Mouse (Mus musculus) layer of hippocampus, postnatal 14 days (tissue): ENCODE data around the gene Gm10217. TPM values are rescaled to one million over a fixed set of nuclear protein-coding genes. Genes with fewer than 3 reads are reported as not detected.
A peak's percentile ranks its signal among the peaks of the same experiment; 100 is the strongest.

Experiments
- DNase-seq, 2 experiments: peaks; one replicate each; pipeline ENCODE4 v3.0.0; 2021 to 2022; ENCODE audit warnings: low spot score in 2 of 2, mixed read lengths in 1 of 2
- long read RNA-seq, 2 experiments: library from polyadenylated mRNA; stranded (forward); transcript quantifications; one replicate each; pipeline ENCODE4 v2.0.0; 2021
- total RNA-seq, 2 experiments: library from RNA; stranded (reverse); gene quantifications; 2 replicates each; pipeline ENCODE4 v1.2.3; 2021

Gene Gm10217
- not detected for total RNA-seq
- long read RNA-seq, experiment 1: 0 reads
- long read RNA-seq, experiment 2: 0 reads

DNA sequence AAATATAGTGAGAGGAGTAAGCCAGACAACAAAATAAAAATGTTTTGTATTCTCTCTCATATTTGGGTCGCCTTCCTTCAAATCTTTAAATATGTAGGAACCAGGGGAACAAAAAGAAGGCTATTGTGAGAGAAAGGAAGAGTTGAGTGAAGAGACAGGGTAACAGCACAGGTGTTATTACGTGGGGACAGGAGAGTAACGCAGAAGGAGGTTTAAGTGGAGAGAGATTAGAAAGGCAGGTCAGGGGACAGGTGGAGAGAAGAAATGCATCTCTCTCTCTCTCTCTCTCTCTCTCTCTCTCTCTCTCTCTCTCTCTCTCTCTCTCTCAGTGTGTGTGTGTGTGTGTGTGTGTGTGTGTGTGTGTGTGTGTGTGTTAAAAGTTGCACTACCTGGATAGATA, at the start of gene Gm10217:
TSS of gene Gm10217 (plus strand) at position 301 of the 400 bp plus-strand sequence.
- DNase-seq: no peak

DNA sequence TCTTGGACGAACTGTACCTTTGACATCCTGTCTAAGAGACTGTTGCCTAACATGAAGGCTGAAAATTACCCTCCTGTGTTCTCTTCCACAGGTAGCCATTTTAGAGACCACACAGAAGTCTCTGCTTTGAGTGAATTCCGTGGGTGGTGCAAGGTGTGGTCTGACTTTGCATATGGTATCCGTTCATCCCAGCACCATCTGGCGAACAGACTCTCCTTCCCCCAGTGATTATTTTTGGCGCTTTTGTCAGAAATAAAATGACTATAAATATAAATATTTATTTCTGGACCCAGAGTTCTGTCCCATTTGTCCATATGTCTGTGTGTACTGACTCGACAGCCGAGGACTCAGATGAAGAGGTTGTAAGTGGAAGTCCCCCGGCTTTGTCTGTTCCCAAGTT, 39.3 kb upstream of the Gm10217 start:
- no peak for DNase-seq

DNA sequence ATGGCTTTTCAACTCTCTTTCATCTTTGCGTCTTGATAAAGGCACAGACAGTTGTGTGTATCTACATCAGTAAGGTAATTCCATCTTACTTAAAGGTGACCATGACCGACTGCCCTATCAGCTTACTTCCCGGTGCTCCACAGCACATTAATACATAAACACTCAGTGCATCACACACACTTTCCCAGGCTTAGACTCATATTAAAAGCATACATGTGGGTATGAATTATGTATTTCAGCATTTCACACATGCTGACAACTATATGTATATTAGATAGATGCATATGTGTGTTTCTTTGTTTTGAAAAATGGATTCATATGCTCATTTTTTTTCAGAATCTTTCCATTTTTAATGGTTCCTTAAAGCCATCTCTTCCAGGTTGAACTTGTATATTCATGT, 23.8 kb upstream of the Gm10217 start:
- no peak for DNase-seq

DNA sequence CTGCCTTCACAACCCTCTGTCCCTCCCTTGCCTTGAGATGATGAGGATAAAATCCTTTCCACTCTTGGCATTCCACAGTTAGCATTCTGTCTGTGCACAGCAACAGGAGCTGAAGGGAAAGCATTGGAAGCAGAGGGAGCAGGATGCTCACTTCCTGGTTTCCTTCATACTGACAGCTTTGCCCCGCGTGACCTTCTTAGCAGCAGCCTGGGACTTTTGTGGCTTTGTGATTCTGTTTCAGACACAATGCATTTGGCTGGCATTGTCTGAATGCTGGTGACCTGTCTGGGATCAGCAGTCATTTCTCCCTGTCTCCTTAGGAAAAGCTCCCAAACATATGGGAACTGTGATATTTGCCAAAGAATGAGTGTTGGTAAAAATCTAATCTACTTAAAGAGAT, 4.8 kb upstream of the Gm10217 start:
- no peak for DNase-seq

DNA sequence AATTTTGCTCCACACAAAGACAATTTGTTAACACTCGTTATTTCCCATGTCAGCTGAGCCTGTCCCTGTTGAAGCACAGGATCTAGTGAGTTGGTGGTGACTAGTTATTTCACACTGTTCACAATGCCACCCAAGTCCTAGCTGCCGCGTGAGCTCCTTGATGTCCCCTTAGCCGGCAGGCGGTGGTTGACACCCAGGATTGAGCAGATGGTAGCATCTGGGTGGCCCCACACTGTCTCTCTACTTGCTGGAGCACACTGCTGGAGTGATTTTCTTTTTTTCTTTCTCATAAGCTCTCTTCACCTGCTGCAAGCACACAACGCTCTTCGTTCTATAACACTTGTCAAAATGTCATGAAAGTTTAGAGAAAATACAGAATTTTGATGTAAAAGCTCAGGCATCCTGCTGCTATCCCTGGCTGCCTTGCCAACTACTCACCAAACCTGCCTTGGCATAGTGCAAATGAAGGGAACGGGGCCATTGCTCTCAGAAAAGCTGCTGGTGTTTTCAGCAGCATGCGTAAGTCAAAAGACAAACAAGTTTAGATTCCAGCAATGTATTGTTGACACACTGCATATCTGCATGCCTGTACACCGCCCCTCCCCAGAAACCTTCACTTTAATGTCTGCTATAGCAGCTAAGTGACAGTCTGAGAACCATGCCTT, 3.4 kb upstream of the Gm10217 start:
- no peak for DNase-seq

DNA sequence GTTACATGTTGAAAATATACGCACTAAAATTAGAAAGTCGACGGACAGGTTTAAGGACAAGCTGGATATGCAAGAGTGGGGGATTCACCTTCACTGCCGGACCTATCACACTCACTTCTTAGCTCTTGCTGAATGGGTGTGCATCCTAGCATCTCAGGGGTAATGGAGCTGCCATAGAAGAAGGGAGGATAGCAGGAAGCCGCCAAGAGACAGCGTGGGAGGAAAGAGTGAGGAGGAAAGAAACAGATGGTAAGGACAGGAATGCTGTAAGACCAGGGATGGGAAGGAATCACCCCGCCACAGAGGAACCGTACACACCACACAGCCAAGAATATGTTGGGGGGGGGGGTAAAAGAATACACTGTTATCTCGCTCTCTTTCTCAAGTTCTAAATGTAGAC, 1.1 kb downstream of the Gm10217 start:
- DNase-seq: no peak

DNA sequence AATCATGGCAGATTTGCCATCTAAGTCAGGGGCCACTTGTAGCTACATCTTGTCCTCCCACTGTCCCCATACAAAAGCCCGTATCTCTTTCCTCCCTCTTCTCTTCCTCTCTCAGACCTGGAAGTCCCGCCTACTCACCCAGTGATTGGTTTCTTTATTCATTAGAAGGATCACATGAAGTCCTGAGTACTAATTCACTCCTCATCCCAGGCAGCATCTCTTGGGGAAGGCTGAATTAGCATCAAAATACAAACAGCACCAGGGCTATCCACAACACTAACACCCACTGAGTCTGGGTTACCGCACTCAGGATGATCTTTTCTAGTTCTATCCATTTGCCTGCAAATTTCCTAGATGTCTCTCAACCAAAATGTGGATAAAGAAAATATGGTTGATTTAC, 4.0 kb downstream of the Gm10217 start:
- DNase-seq: no peak

DNA sequence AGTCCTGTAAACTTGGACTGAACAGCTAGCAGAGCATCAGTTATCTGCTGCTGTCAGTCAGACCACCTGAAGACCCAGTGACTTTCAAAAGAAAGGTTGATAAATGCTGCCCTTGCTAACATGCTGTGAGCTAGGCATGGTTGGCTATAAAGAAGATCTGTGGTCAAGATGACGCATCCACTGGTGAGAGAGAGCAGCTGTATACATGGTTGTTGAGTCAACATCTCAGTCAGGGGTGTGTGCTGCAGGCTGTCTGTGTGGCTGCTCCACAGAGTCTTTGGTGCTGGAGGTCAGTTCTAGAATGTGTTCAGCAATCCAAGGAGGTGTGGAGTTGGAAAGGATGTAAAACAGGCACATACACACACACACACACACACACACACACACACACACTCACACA, 12.2 kb downstream of the Gm10217 start:
- DNase-seq: no peak

DNA sequence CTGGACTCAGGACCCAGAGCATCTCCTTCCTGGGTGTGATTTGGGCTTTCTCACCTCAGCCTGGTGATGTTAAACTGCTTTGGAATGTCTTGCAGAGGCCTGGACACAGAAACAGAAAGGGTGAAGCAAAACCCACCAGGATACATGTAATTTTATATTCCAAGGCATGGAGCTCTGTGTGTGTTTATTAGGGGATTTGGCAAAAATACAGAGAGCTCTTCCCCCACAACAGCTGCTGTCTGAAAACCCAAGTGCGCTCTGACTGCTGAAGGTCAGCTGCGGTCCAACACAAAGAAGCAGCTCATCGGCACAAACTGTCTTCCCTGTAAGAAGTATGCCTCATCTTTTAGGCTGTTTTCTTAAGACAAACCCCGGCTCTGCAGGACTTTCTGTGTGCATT, 15.9 kb downstream of the Gm10217 start:
- peak; percentile 8 to 11 for DNase-seq

DNA sequence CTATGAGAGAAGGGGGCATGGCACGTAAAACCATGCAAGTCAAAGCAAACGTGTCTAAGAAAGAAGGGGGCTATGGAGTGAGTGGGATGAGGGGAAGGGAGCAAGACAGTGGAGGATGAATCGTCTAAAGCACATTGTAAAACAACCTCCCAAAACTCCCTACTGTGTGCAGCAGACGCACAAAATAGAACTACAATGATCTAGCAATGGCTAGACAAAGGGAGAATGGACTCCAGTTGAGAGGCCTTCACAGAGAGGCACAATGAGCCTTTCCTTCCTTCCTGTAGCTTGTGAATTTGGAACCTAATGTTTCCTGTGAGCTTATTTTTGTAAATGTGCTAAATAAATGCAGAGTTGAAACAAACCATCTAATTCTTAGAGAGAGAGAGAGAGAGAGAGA, 22.7 kb downstream of the Gm10217 start:
- DNase-seq: no peak

DNA sequence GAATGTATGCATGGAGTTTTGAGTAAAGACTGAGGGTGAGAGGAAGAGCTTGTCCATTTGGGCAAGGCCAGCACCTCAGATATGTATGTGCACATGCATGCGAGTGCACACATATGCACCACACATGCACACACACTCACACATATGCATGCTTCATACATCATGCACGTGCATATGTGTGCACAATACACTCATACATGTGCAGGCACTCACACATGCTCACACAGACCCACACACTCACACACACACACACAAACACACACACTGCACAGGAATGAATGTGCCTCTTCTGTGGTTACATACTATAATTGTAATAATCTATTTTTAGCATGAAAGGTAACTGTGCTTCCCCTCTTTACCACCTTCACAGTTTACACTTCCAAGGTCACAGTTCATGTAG, 35.1 kb downstream of the Gm10217 start:
- no peak for DNase-seq

DNA sequence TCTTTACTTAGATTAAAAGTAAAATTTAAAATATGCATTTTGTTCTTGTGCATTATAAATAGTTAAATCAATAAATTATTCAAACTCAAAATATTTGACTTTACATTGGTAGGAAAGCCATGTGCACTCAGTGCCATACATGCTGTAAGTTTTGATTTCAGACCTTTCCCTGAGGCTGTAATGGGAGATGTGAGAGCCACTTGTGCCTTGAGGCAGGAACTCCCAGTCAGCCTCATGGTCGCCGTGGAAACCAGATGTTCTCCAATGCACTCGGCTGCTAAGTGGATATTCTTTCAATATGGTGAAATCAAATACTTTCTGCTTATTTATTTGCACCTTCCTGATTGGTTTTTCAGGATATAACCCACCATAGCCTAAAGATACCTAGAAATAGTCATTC, 35.6 kb downstream of the Gm10217 start:
- no peak for DNase-seq

Other genes starting within 250 kb of the Gm10217 start
- gene Fam155a, start 93.1 kb upstream of the Gm10217 start, total RNA-seq: 100 to 1,000 TPM in 1 of 2 experiments, 10 to 100 TPM in 1; 98.4 to 111 TPM
- gene Lig4, start 113.4 kb downstream of the Gm10217 start, total RNA-seq: 10 to 100 TPM; 10.8 to 10.9 TPM
- gene Abhd13, start 113.5 kb downstream of the Gm10217 start, total RNA-seq: 10 to 100 TPM; 28.4 to 31.7 TPM
- 1 to 10 TPM; 2.5 to 4.2 TPM for gene Tnfsf13b, start 142.2 kb downstream of the Gm10217 start, total RNA-seq